Mouse (Mus musculus) CH12.LX (cell line): ENCODE results near the gene Kdm4c. TPM values are rescaled to one million over a fixed set of nuclear protein-coding genes. Genes with fewer than 3 reads are reported as not detected.
A peak's percentile ranks its signal among the peaks of the same experiment; 100 is the strongest.

Experiments used
- DNase-seq: peaks from one replicate; pipeline ENCODE4 v3.0.0-alpha.2; 2013; ENCODE audit errors: extremely low read depth
- H3K27ac ChIP-seq: 2 replicates; pipeline ENCODE4 v1.5.1; 2012; ENCODE audit warnings: low read depth, mild to moderate bottlenecking, control low read depth, moderate library complexity; ENCODE audit not compliant: insufficient read depth
- H3K27me3 ChIP-seq: replicated peaks from 2 replicates; pipeline ENCODE3; 2012; ENCODE audit warnings: inconsistent platforms
- H3K36me3 ChIP-seq, 2 experiments: replicated peaks in 1 of 2; 2 replicates each; pipeline versions ENCODE3 to v1.6.1; 2012; ENCODE audit warnings: inconsistent platforms in 1 of 2, low read length in 1 of 2, mild to moderate bottlenecking in 1 of 2, mixed read lengths in 1 of 2, moderate library complexity in 1 of 2; ENCODE audit not compliant: control insufficient read depth in 1 of 2, insufficient read depth in 1 of 2
- H3K4me1 ChIP-seq, 2 experiments: 2 replicates each; pipeline ENCODE4 v1.6.1; 2012; ENCODE audit warnings: inconsistent platforms in 1 of 2, moderate library complexity in 1 of 2; ENCODE audit not compliant: insufficient read depth in 2 of 2, control insufficient read depth in 1 of 2
- H3K4me2 ChIP-seq: 2 replicates; pipeline ENCODE4 v1.6.1; 2012; ENCODE audit warnings: low read depth, mild to moderate bottlenecking, control low read depth; ENCODE audit not compliant: poor library complexity, insufficient read depth, severe bottlenecking
- H3K4me3 ChIP-seq, 3 experiments: fragments of 150-350 bp in 1 of 3; sonication (generic) in 1 of 3; replicated peaks in 1 of 3; 2 replicates each; pipeline versions ENCODE3 to v1.5.1; 2011 to 2012; ENCODE audit warnings: low read depth in 2 of 3, low read length in 2 of 3, mild to moderate bottlenecking in 2 of 3, moderate library complexity in 2 of 3, control low read depth in 1 of 3, improper control_type of control experiment in 1 of 3, inconsistent platforms in 1 of 3, mixed read lengths in 1 of 3; ENCODE audit not compliant: poor library complexity in 1 of 3
- H3K79me2 ChIP-seq: replicated peaks from 2 replicates; pipeline ENCODE4 v1.6.1; 2012; ENCODE audit warnings: mild to moderate bottlenecking, moderate library complexity; ENCODE audit not compliant: control insufficient read depth, poor library complexity, insufficient read depth, severe bottlenecking; ENCODE audit errors: extremely low read depth
- H3K9ac ChIP-seq: 2 replicates; pipeline ENCODE4 v1.6.1; 2012; ENCODE audit warnings: low read depth, mild to moderate bottlenecking, control low read depth, moderate library complexity; ENCODE audit not compliant: insufficient read depth
- H3K9me3 ChIP-seq: replicated peaks from 2 replicates; pipeline ENCODE3; 2012; ENCODE audit warnings: low read length, inconsistent platforms, mixed read lengths
- CHD2 ChIP-seq: IDR thresholded peaks from 2 replicates; pipeline ENCODE4 v1.6.1; 2011; ENCODE audit warnings: low read length, improper control_type of control experiment
- CTCF ChIP-seq, 2 experiments: IDR thresholded peaks in 1 of 2; conservative IDR thresholded peaks in 1 of 2; 2 replicates each; pipeline ENCODE4 v1.5.1; 2011 to 2012; ENCODE audit warnings: low read depth in 2 of 2, low read length in 2 of 2, improper control_type of control experiment in 1 of 2, inconsistent platforms in 1 of 2, mild to moderate bottlenecking in 1 of 2, moderate library complexity in 1 of 2
- E2F4 ChIP-seq: IDR thresholded peaks from 2 replicates; pipeline ENCODE4 v1.6.1; 2011; ENCODE audit warnings: low read depth, low read length, improper control_type of control experiment; ENCODE audit not compliant: insufficient replicate concordance
- ELF1 ChIP-seq: IDR thresholded peaks from 2 replicates; pipeline ENCODE4 v1.6.1; 2014; ENCODE audit warnings: low read depth, mild to moderate bottlenecking, inconsistent platforms, low read length, improper control_type of control experiment
- EP300 ChIP-seq: IDR thresholded peaks from 2 replicates; pipeline ENCODE4 v1.6.1; 2011; ENCODE audit warnings: low read length, improper control_type of control experiment
- HCFC1 ChIP-seq: IDR thresholded peaks from 2 replicates; pipeline ENCODE4 v1.6.1; 2012; ENCODE audit warnings: low read depth, mild to moderate bottlenecking, inconsistent platforms, low read length, improper control_type of control experiment
- JUN ChIP-seq: IDR thresholded peaks from 2 replicates; pipeline ENCODE4 v1.6.1; 2011; ENCODE audit warnings: low read depth, mild to moderate bottlenecking, low read length, improper control_type of control experiment, moderate library complexity; ENCODE audit not compliant: insufficient read depth
- JUND ChIP-seq: conservative IDR thresholded peaks from 2 replicates; pipeline ENCODE4 v1.6.1; 2011; ENCODE audit warnings: low read depth, low read length, improper control_type of control experiment
- MAZ ChIP-seq: IDR thresholded peaks from 2 replicates; pipeline ENCODE4 v1.6.1; 2012; ENCODE audit warnings: low read depth, mild to moderate bottlenecking, inconsistent platforms, low read length, improper control_type of control experiment, moderate library complexity
- MYC ChIP-seq: IDR thresholded peaks from 2 replicates; pipeline ENCODE4 v1.6.1; 2011; ENCODE audit warnings: low read depth, mild to moderate bottlenecking, improper control_type of control experiment, low read length
- NELFE ChIP-seq: IDR thresholded peaks from 2 replicates; pipeline ENCODE4 v1.6.1; 2011; ENCODE audit warnings: low read depth, low read length, improper control_type of control experiment
- PAX5 ChIP-seq: IDR thresholded peaks from 2 replicates; pipeline ENCODE4 v1.6.1; 2012; ENCODE audit warnings: low read length, inconsistent platforms, mixed read lengths
- POLR2A ChIP-seq: IDR thresholded peaks from 2 replicates; pipeline ENCODE4 v1.6.1; 2011; ENCODE audit warnings: low read depth, mild to moderate bottlenecking, improper control_type of control experiment, low read length
- POLR2AphosphoS2 ChIP-seq: IDR thresholded peaks from 2 replicates; pipeline ENCODE4 v1.6.1; 2011; ENCODE audit warnings: low read depth, low read length, improper control_type of control experiment
- RAD21 ChIP-seq: IDR thresholded peaks from 2 replicates; pipeline ENCODE4 v1.6.1; 2011; ENCODE audit warnings: low read depth, mild to moderate bottlenecking, low read length, improper control_type of control experiment, moderate library complexity
- SMC3 ChIP-seq: IDR thresholded peaks from 2 replicates; pipeline ENCODE4 v1.6.1; 2011; ENCODE audit warnings: low read depth, low read length, improper control_type of control experiment
- TCF12 ChIP-seq: IDR thresholded peaks from 2 replicates; pipeline ENCODE4 v1.6.1; 2014; ENCODE audit warnings: low read depth, mild to moderate bottlenecking, inconsistent platforms, low read length, improper control_type of control experiment
- USF1 ChIP-seq: IDR thresholded peaks from 2 replicates; pipeline ENCODE4 v1.6.1; 2014; ENCODE audit warnings: low read depth, mild to moderate bottlenecking, inconsistent platforms, low read length, improper control_type of control experiment
- ZKSCAN1 ChIP-seq: IDR thresholded peaks from 2 replicates; pipeline ENCODE4 v1.6.1; 2012; ENCODE audit warnings: low read depth, inconsistent platforms, low read length, improper control_type of control experiment, borderline replicate concordance
- dilution Hi-C: fragments of 300-500 bp; cut with MboI; formaldehyde crosslinking; loops from 2 replicates; pipeline ENCODE4 v1.14.3; 2020; ENCODE audit warnings: low sequenced_read_pairs; ENCODE audit not compliant: extremely low pct_unique_long_range_greater_than_20kb, extremely low pct_ligation_motif_present
- in situ Hi-C: fragments of 300-500 bp; cut with MboI; formaldehyde crosslinking; loops from 3 replicates; pipeline ENCODE4 v1.14.3; 2019; ENCODE audit warnings: low sequenced_read_pairs, low pct_ligation_motif_present, low pct_unique_long_range_greater_than_20kb, mixed read lengths
- polyA plus RNA-seq: library from polyadenylated mRNA; unstranded; fragments of >175 nt; gene quantifications from 2 replicates; pipeline ENCODE4 v1.2.1, GENCODE M21; 2012; ENCODE audit warnings: low read depth; ENCODE audit not compliant: insufficient read length
- total RNA-seq, 2 experiments: library from RNA; depleted of rRNA; stranded (reverse); fragments of 300-350 nt in 1 of 2; fragments of >200 nt in 1 of 2; gene quantifications; 2 replicates each; pipeline ENCODE4 v1.2.3; 2012 to 2014

Kdm4c gene
- total and polyA plus RNA-seq, 3 experiments: 8.1 to 14.4 (median 12.2) TPM

DNA sequence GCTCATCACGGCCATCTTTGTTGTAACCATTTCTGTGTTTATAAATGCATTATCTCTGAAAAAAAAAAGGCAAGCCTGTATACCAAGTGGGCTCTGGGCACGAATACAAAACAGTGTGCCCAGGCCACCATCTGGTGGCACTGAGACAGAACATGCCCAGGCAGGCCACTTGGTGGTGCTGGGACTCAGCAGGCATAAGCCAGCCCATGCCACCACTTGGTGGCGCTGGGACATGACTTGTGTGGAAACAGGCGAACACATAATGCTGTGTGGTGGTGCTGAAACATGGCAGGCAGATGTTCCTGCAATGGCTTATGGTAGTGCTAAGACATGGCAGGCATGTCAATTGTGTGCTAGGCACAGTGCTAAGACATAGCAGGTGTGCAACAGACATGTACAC is 11.3 kb upstream of the Kdm4c start:
- DNase-seq: peak; percentile 41
- no peaks in the 10 kb centered on the region for H3K79me2 ChIP-seq
- dilution Hi-C loops (no loop called here), in situ Hi-C loops (no loop called here)
- H3K4me2 ChIP-seq: no peak overlapping the region
- no peak overlapping the region for H3K4me3 ChIP-seq
- no peaks in the 10 kb centered on the region for H3K9me3 ChIP-seq
- TF ChIP-seq RAD21 (peak; percentile 13; the same call in 1 of the 2 replicates), CTCF (conservative IDR thresholded peaks at IDR 0.05 in 1 of 2, IDR thresholded peaks at IDR 0.05 in 1 of 2; ENCODE audit: low read depth in 2 of 2, low read length in 2 of 2) (peak in 1 of 2 experiments; percentile 86; a peak in 2 of 4 replicates), TCF12 (no peak)
- H3K4me1 ChIP-seq: peaks cover 4 to 5% of the 10 kb centered on the region in 2 experiments; a peak in 3 of 4 replicates
- no peaks in the 10 kb centered on the region for H3K36me3 ChIP-seq
- no peak overlapping the region for H3K27ac ChIP-seq
- H3K27me3 ChIP-seq: no peaks in the 10 kb centered on the region
- no peak overlapping the region for H3K9ac ChIP-seq

DNA sequence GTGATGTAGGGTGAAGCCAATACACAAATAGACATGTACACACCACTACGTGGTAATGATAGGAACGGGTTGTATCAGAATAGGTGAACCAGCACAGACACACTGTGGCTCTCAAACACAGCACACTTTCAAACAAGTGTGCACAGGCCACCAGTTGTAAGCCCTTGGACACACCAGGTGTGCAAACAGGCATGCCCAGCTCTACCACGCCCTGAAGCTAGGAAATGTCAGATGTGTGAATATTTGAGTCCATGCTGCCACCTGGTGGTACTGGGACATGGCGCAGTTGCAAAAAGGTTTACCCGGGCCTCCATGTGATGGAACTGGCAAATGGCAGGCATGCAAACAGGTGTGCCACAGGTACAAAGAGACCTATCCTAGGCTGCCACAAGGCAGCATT is 10.9 kb upstream of the Kdm4c start:
- no peak overlapping the region for H3K4me3 ChIP-seq
- no peak overlapping the region for H3K9ac ChIP-seq
- no peaks in the 10 kb centered on the region for H3K79me2 ChIP-seq
- DNase-seq: peak; percentile 67
- no peaks in the 10 kb centered on the region for H3K36me3 ChIP-seq
- peak; percentile 79 for TF ChIP-seq RAD21
- no peak for TF ChIP-seq PAX5
- TF ChIP-seq ZKSCAN1: no peak
- TF ChIP-seq EP300: no peak
- TF ChIP-seq TCF12: no peak
- no peak for TF ChIP-seq MAZ
- no peak for TF ChIP-seq NELFE
- TF ChIP-seq JUND: no peak
- TF ChIP-seq MYC: no peak; the same call in 1 of the 2 replicates
- no peak for TF ChIP-seq POLR2A
- TF ChIP-seq JUN: no peak
- TF ChIP-seq POLR2AphosphoS2: no peak
- TF ChIP-seq USF1: no peak
- peak; percentile 59 to 82 for TF ChIP-seq CTCF (conservative IDR thresholded peaks at IDR 0.05 in 1 of 2, IDR thresholded peaks at IDR 0.05 in 1 of 2; ENCODE audit: low read depth in 2 of 2, low read length in 2 of 2)
- TF ChIP-seq HCFC1: no peak
- no peak for TF ChIP-seq ELF1
- no peak for TF ChIP-seq CHD2
- peak; percentile 62 for TF ChIP-seq SMC3
- no peak for TF ChIP-seq E2F4
- TF ChIP-seq, all 38 proteins: peak for 3
- Histone ChIP-seq H3K9me3 (no peaks in the 10 kb centered on the region), H3K4me1 (peaks cover 4 to 5% of the 10 kb centered on the region in 2 experiments; a peak in 3 of 4 replicates), H3K27me3 (no peaks in the 10 kb centered on the region), H3K27ac (no peak overlapping the region), H3K4me2 (no peak overlapping the region)
- in situ Hi-C loops: no loop called here
- dilution Hi-C loops: no loop called here
